Mouse (Mus musculus) ES-E14 (cell line): ENCODE results near the gene Plxdc2. TPM values are rescaled to one million over a fixed set of nuclear protein-coding genes. Genes with fewer than 3 reads are reported as not detected.
A peak's percentile ranks its signal among the peaks of the same experiment; 100 is the strongest.

ENCODE experiments used
- DNase-seq: peaks from one replicate; pipeline ENCODE4 v3.0.0-alpha.2; 2013; ENCODE audit warnings: low read depth, low spot score
- H3K27ac ChIP-seq: 2 replicates; pipeline ENCODE4 v1.5.1; 2012; ENCODE audit warnings: low read depth, mild to moderate bottlenecking, low read length, moderate library complexity, mixed read lengths; ENCODE audit not compliant: poor library complexity, insufficient read depth, severe bottlenecking
- H3K36me3 ChIP-seq: 2 replicates; pipeline ENCODE4 v1.6.1; 2012; ENCODE audit warnings: mild to moderate bottlenecking, low read length, moderate library complexity, mixed read lengths; ENCODE audit not compliant: control insufficient read depth, poor library complexity, insufficient read depth, severe bottlenecking
- H3K4me1 ChIP-seq, 2 experiments: fragments of 150-350 bp in 1 of 2; sonication (generic) in 1 of 2; 2 replicates each; pipeline ENCODE4 v1.6.1; 2012; ENCODE audit warnings: low read length in 2 of 2, mild to moderate bottlenecking in 1 of 2, mixed read lengths in 1 of 2; ENCODE audit not compliant: control insufficient read depth in 2 of 2, insufficient read depth in 2 of 2, poor library complexity in 1 of 2
- H3K4me3 ChIP-seq, 2 experiments: fragments of 150-350 bp in 1 of 2; sonication (generic) in 1 of 2; 2 replicates each; pipeline ENCODE4 v1.5.1; 2012; ENCODE audit warnings: low read length in 2 of 2, low read depth in 1 of 2, mild to moderate bottlenecking in 1 of 2, mixed read lengths in 1 of 2; ENCODE audit not compliant: insufficient read depth in 1 of 2, poor library complexity in 1 of 2, severe bottlenecking in 1 of 2
- H3K9ac ChIP-seq: 2 replicates; pipeline ENCODE4 v1.6.1; 2012; ENCODE audit warnings: low read depth, mild to moderate bottlenecking, low read length, mixed read lengths; ENCODE audit not compliant: poor library complexity, insufficient read depth, severe bottlenecking
- H3K9me3 ChIP-seq: fragments of 150-350 bp; sonication (generic); 2 replicates; pipeline ENCODE4 v1.6.1; 2012; ENCODE audit warnings: low read depth, mild to moderate bottlenecking, low read length; ENCODE audit not compliant: control insufficient read depth, insufficient read depth
- CHD2 ChIP-seq: IDR thresholded peaks from 2 replicates; pipeline ENCODE4 v1.6.1; 2014; ENCODE audit warnings: mild to moderate bottlenecking, low read depth, low read length, inconsistent platforms
- HCFC1 ChIP-seq: IDR thresholded peaks from 2 replicates; pipeline ENCODE4 v1.6.1; 2012; ENCODE audit warnings: low read length, inconsistent platforms, borderline replicate concordance; ENCODE audit not compliant: insufficient read depth
- MAFK ChIP-seq: IDR thresholded peaks from 2 replicates; pipeline ENCODE4 v1.6.1; 2014; ENCODE audit warnings: mild to moderate bottlenecking, low read depth, low read length, inconsistent platforms; ENCODE audit not compliant: insufficient read depth
- ZC3H11A ChIP-seq: IDR thresholded peaks from 2 replicates; pipeline ENCODE4 v1.6.1; 2012; ENCODE audit warnings: low read depth, mild to moderate bottlenecking, inconsistent platforms, low read length, borderline replicate concordance
- ZNF384 ChIP-seq: IDR thresholded peaks from 2 replicates; pipeline ENCODE4 v1.6.1; 2012; ENCODE audit warnings: low read depth, low read length, inconsistent platforms
- in situ Hi-C, 2 experiments: fragments of 600-800 bp; cut with MboI; formaldehyde crosslinking; loops; one replicate each; pipeline ENCODE4 v1.15.1; 2025; ENCODE audit warnings: low sequenced_read_pairs in 2 of 2, inconsistent platforms in 1 of 2; ENCODE audit not compliant: unreplicated experiment in 2 of 2
- total RNA-seq: library from RNA; depleted of rRNA; stranded (reverse); fragments of 300-350 nt; gene quantifications from 2 replicates; pipeline ENCODE4 v1.2.3, GENCODE M21; 2012

The Plxdc2 gene
- total RNA-seq, 1 experiment = 11.7 TPM

DNA sequence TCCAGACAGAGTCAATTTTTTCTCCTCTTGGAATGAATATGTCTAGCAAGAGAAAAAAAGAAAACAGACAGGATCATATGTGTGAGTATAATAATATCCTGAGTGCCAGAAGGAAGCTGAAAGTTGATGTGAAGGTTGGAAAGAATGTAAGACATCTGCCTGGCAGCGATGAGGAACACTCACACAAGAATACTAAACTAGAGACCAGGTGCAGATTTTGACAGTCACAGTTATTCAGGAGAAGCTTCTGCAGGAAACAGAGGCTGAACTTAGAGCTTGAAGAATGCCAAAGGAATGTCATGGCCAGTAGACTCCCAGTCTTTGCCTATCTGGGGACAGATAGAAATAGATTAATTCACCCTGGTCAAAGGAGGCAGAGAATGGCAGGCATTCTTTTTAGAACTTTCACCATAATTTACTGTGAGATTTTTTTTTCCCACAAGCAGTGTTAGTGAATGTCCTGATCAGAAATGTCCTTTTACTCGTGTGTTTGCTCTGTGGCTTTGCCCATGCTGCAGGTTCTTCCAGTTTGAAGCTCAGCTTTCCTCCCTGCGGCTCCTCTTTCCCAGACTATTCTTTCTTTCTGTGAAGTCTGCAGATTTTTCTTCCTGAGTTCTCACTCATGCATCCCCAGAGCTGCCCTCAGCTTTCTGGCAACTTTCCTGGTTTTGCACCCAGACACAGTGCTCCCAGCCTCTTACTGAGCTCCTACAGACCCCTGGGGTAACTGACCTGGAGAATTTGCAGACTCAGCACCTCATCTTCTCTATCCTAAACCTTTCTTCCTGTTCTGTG is 251.9 kb downstream of the Plxdc2 start:
- TF ChIP-seq HCFC1 = no peak
- peak; percentile 48; the same call in 1 of the 2 replicates for TF ChIP-seq MAFK
- no peaks in the 10 kb centered on the region for H3K4me1 ChIP-seq
- DNase-seq = no peak
- H3K9me3 ChIP-seq = no peaks in the 10 kb centered on the region
- H3K4me3 ChIP-seq = no peak overlapping the region
- in situ Hi-C loops = no loop called here
- H3K9ac ChIP-seq = no peak overlapping the region
- no peak overlapping the region for H3K27ac ChIP-seq
- H3K36me3 ChIP-seq = no peaks in the 10 kb centered on the region

DNA sequence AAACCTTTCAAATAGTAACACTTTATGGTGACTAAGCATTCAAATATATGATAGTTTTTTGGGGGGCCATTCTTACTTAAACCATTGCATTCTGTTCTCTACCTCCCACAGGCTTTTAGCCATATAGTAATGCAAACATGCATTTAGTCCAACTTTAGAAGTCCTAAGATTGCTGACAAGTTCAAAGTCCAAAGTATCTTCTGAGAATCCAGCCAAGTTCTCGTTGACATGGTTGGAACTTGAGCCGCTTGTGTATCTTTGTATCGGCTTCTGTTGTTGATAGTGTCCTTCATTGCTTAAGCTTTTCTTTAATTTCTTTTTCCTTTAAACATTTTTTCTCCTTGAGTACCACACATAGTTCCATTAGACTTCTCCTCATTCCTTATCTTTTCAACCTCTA is 286.0 kb downstream of the Plxdc2 start:
- in situ Hi-C loops = no loop called here
- TF ChIP-seq MAFK = no peak
- TF ChIP-seq ZC3H11A = no peak
- TF ChIP-seq HCFC1 = no peak
- no peak for TF ChIP-seq ZNF384
- TF ChIP-seq CHD2 = no peak
- no peaks in the 10 kb centered on the region for H3K9me3 ChIP-seq
- H3K4me1 ChIP-seq = no peaks in the 10 kb centered on the region
- no peaks in the 10 kb centered on the region for H3K36me3 ChIP-seq
- H3K27ac ChIP-seq = no peak overlapping the region
- no peak for DNase-seq
- H3K4me3 ChIP-seq = no peak overlapping the region
- H3K9ac ChIP-seq = no peak overlapping the region

DNA sequence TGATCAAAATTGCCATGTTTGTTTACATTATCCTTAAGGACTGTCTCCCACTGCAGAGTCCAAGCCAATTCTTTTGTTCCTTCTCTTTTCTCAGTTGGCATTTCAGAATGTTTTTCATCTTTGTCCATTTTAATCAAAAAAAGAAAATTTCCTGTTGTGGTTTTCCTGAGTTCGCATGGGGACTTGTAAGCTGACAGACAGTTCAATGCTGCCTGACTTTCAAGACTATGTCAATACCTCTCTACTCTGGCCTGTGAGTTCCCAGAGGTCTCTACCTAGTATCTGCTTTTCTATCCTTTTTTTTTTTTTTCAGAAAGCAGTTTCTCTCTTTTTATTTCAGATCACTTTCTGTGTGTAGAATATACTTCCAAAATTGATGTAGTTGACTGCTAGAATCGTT is 295.6 kb downstream of the Plxdc2 start:
- no peak overlapping the region for H3K27ac ChIP-seq
- in situ Hi-C loops = no loop called here
- no peaks in the 10 kb centered on the region for H3K9me3 ChIP-seq
- no peaks in the 10 kb centered on the region for H3K36me3 ChIP-seq
- H3K4me3 ChIP-seq = no peak overlapping the region
- H3K4me1 ChIP-seq = no peaks in the 10 kb centered on the region
- no peak for DNase-seq
- no peak overlapping the region for H3K9ac ChIP-seq
- TF ChIP-seq ZC3H11A (no peak), ZNF384 (no peak), CHD2 (no peak), HCFC1 (no peak), MAFK (no peak)

DNA sequence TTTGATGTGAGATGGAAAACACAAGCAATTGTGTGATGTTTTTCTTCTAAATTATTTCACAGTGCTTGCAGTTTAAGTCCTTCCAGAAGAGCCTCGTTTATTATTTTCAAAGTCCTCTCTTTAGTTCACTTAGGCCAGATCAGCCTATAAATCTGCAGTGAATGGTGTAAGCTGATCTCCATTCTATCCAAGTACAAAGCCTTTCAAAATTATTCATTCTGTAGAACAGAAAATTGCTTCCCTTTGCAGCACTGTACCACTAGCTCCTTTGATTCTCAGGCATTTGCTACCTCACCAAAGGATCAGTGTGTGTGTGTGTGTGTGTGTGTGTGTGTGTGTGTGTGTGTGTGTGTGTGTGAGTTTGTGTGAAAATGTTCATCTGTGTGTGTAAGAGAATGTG is 308.4 kb downstream of the Plxdc2 start:
- H3K4me1 ChIP-seq = no peaks in the 10 kb centered on the region
- no peak for DNase-seq
- H3K9me3 ChIP-seq = no peaks in the 10 kb centered on the region
- H3K27ac ChIP-seq = no peak overlapping the region
- no peak overlapping the region for H3K4me3 ChIP-seq
- in situ Hi-C loops = no loop called here
- TF ChIP-seq MAFK (no peak), ZC3H11A (no peak)
- H3K9ac ChIP-seq = no peak overlapping the region
- no peaks in the 10 kb centered on the region for H3K36me3 ChIP-seq

DNA sequence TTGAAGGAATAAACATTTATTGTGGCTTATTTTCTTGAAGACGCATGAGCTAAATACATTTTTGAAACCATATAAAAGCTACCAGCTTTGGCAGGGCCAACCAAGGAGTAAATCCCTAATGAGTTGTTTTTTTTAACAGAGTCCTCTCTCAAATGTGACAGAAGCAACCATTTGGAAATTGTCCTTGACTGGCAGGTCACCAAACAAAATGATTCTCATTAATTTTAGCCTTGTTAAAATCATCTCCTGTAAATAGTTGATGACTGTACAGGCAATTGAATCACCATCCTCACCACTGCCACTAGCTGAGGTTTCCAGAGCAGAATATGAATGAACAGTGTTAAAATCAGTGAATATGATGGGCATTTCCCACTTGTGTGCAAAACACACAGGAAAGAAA is 312.3 kb downstream of the Plxdc2 start:
- DNase-seq = no peak
- H3K9ac ChIP-seq = no peak overlapping the region
- no peaks in the 10 kb centered on the region for H3K4me1 ChIP-seq
- no peaks in the 10 kb centered on the region for H3K36me3 ChIP-seq
- in situ Hi-C loops = no loop called here
- H3K9me3 ChIP-seq = no peaks in the 10 kb centered on the region
- no peak for TF ChIP-seq MAFK
- TF ChIP-seq ZC3H11A = no peak
- no peak for TF ChIP-seq HCFC1
- TF ChIP-seq ZNF384 = no peak
- no peak for TF ChIP-seq CHD2
- H3K4me3 ChIP-seq = no peak overlapping the region
- H3K27ac ChIP-seq = no peak overlapping the region
